Mouse (Mus musculus) forelimb bud, embryonic 11.5 days (tissue): ENCODE results near the gene Fam189a2.

Source experiments
- DNase-seq: peaks from one replicate; pipeline ENCODE4 v3.0.0-alpha.2; 2012; ENCODE audit warnings: low read depth, low spot score

The Fam189a2 gene

DNA sequence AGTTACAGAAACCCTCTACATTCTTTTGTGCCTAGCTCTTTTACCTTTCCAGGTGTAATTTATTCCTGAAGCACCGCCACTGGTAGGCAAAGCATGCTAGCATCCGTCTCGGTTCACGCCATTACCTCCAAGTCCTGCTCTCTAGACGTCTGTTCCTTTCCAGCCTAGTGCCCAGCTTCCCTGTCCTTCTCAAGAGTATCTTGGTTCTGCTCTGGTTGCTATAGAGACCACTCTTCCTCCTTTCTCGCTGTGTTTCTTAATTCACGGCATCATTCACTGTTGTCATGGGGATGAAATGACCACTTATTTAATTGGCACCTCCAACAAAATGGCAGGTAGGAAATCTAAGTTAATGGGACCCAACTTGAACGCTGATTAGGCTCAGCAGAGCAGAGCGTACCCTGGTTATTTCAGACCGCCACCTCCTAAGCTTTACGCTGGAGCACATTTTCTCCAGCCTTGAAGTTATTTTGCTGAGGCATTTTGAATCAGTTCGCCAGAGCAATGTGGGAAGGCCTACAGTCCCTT lies 89.3 kb downstream of the Fam189a2 start:
- no peak for DNase-seq

DNA sequence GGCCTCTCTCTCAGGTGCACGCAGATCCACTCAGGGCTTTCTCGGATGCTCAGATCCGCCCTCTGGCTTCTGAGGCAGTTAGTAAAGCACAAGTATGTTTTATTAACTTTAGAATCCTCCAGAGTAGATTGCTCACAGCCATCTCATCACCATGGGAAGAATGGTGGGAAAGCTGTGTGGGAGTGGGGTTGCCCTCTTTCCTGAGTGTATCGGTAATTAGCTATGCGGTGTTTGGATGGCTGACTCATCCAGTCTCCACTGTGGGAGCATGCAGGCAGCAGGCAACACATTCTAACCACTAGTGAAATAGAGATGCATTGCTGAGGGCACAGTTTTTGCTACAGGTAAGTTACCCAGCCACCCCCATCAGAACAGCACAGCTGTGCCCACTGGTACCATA lies 100.0 kb downstream of the Fam189a2 start:
- no peak for DNase-seq

DNA sequence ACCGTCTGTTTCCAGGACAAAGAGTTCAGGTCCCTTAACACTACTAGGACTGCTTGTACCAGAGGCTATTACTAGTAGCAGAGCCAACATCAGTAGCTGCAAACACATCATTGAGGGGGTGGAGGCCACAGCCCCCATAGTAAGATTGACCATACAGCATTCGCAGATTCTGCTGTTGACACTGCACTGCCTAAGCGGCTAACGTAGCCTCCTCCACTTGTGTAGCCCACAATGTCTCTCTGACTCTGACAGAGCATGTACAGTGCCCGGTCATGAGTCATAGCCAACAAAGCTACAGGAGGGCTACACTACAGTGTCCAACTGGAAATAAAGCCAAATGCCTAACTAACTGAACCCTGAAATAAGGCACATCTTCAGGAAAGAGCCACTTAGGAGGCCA lies 105.3 kb downstream of the Fam189a2 start:
- no peak for DNase-seq

DNA sequence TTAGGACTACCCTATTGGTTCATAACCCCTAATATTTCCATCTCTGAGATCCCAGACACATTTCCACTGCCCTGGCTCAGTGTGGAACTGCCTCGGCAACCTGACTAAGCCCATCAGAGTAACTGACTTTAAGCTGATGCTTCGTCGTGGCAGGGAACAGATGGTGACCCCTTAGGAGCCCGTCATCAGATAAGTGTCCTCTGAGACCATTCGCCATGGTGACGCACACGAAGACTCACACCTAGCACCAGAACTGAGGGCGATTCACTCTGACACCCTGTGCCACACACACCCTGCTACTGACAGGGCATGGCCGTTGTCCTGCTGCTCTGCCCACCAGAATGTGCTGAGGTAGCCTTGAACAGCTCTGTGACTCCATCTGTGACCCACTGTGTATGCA lies 106.0 kb downstream of the Fam189a2 start:
- DNase-seq, result no peak

DNA sequence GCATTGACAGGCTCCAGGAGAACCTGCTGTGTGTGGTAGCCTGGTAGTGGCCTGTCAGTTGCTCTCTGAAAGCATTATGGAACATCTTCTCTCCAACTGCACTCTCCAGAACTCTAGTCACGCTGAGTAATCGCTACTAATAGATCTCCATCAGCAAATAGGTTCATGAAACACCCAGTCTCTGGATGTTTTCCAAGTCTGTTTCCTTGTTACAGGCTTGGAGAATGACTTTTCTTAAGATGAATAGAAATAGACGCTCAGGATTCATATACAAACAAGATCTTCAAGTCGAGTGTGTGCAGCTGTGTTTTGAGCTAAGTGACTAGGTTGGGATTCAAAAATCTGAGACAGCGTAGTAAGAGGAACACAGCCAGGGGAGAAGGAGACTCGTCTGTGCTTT lies 106.8 kb downstream of the Fam189a2 start:
- no peak for DNase-seq
